Mouse (Mus musculus) liver, embryonic 16.5 days (tissue): ENCODE data around the gene Ubqln2. TPM values are rescaled to one million over a fixed set of nuclear protein-coding genes. Genes with fewer than 3 reads are reported as not detected.

Source experiments
- ATAC-seq: fragments of 200-750 bp; cut with Nextera tagmentation; 2 replicates; pipeline ENCODE4 v1.8.0; 2017; ENCODE audit warnings: low read depth, mild to moderate bottlenecking, moderate number of reproducible peaks, moderate library complexity
- H3K27ac ChIP-seq: fragments of 300-500 bp; sonication (generic); 2 replicates; pipeline ENCODE4 v1.5.1; 2014; ENCODE audit warnings: mild to moderate bottlenecking, low read length
- H3K27me3 ChIP-seq: fragments of 300-500 bp; sonication (generic); 2 replicates; pipeline ENCODE4 v1.6.1; 2014; ENCODE audit warnings: low read depth, low read length, mixed read lengths; ENCODE audit not compliant: control insufficient read depth, insufficient read depth
- H3K36me3 ChIP-seq: fragments of 300-500 bp; sonication (generic); 2 replicates; pipeline ENCODE4 v1.6.1; 2014; ENCODE audit warnings: mild to moderate bottlenecking; ENCODE audit not compliant: control insufficient read depth, insufficient read depth
- H3K4me1 ChIP-seq: fragments of 300-500 bp; sonication (generic); 2 replicates; pipeline ENCODE4 v1.6.1; 2014; ENCODE audit warnings: low read depth, low read length, mixed read lengths; ENCODE audit not compliant: control insufficient read depth
- H3K4me2 ChIP-seq: fragments of 300-500 bp; sonication (generic); 2 replicates; pipeline ENCODE4 v1.6.1; 2014; ENCODE audit warnings: low read depth, low read length, mixed read lengths
- H3K4me3 ChIP-seq: fragments of 300-500 bp; sonication (generic); 2 replicates; pipeline ENCODE4 v1.5.1; 2014; ENCODE audit warnings: low read depth, mild to moderate bottlenecking, low read length
- H3K9ac ChIP-seq: fragments of 300-500 bp; sonication (generic); 2 replicates; pipeline ENCODE4 v1.6.1; 2014; ENCODE audit warnings: low read depth, low read length
- H3K9me3 ChIP-seq: fragments of 300-500 bp; sonication (generic); replicated peaks from 2 replicates; pipeline ENCODE4 v1.6.1; 2016; ENCODE audit warnings: low read length; ENCODE audit not compliant: control insufficient read depth
- WGBS: fragments of 180-500 bp; shearing (Covaris S2); extraction: QIAGEN DNeasy Blood & Tissue Kit; methylation state at CpG from one replicate; pipeline ENCODE4 v1.1.7; 2014; ENCODE audit not compliant: insufficient replicate concordance; 5-methylcytosine and 5-hydroxymethylcytosine counted together
- polyA plus RNA-seq: library from polyadenylated mRNA; unstranded; fragments of >200 nt; fragmentation: Nextera tagmentation; extraction: Ambion mirVana; gene quantifications from 2 replicates; pipeline ENCODE4 v1.2.1, GENCODE M21; 2015

Ubqln2 gene
- polyA plus RNA-seq, 1 experiment from 2014 or later, result 4.0 TPM

GRCm38 (mm10) chrX:153515491-153515890, 17.5 kb downstream of the Ubqln2 start:
- no peak for ATAC-seq
- no peaks in the 10 kb centered on the region for H3K36me3 ChIP-seq
- no peak overlapping the region for H3K4me3 ChIP-seq
- no peaks in the 10 kb centered on the region for H3K27me3 ChIP-seq
- H3K9ac ChIP-seq, result no peak overlapping the region
- no peaks in the 10 kb centered on the region for H3K4me1 ChIP-seq
- no peak overlapping the region for H3K27ac ChIP-seq
- H3K9me3 ChIP-seq, result no peaks in the 10 kb centered on the region
- WGBS, result 63% methylated on average over 5 of the region's 5 CpGs
- H3K4me2 ChIP-seq, result no peak overlapping the region

- H3K9me3 ChIP-seq, result no peaks in the 10 kb centered on the region
- no peaks in the 10 kb centered on the region for H3K4me1 ChIP-seq
- H3K36me3 ChIP-seq, result no peaks in the 10 kb centered on the region
- ATAC-seq, result no peak
- no peak overlapping the region for H3K4me2 ChIP-seq
- H3K4me3 ChIP-seq, result no peak overlapping the region
- H3K27me3 ChIP-seq, result no peaks in the 10 kb centered on the region
- 18% methylated on average over 2 of the region's 2 CpGs for WGBS
- no peak overlapping the region for H3K27ac ChIP-seq
- H3K9ac ChIP-seq, result no peak overlapping the region
These were observed 30.4 kb downstream of the Ubqln2 start for GRCm38 (mm10) chrX:153528399-153528798.

Other genes with a start within 250 kb of the Ubqln2 start
- not detected in 2 replicates for gene Cypt3, start 60.4 kb downstream of the Ubqln2 start, polyA plus RNA-seq
- gene Kctd12b, start 198.2 kb downstream of the Ubqln2 start, polyA plus RNA-seq, result 0.63 TPM in 2 replicates
- gene Nbdy, start 225.4 kb downstream of the Ubqln2 start, polyA plus RNA-seq, result 14.8 and 16.8 TPM in 2 replicates